Mouse (Mus musculus): ENCODE measurements around the gene Krcc1.
"Not testable (repeated sequence)": the region's sequence is repeated elsewhere in the genome, so short reads cannot be mapped to it uniquely, and the experiment has no call there.

Gene Krcc1

DNA sequence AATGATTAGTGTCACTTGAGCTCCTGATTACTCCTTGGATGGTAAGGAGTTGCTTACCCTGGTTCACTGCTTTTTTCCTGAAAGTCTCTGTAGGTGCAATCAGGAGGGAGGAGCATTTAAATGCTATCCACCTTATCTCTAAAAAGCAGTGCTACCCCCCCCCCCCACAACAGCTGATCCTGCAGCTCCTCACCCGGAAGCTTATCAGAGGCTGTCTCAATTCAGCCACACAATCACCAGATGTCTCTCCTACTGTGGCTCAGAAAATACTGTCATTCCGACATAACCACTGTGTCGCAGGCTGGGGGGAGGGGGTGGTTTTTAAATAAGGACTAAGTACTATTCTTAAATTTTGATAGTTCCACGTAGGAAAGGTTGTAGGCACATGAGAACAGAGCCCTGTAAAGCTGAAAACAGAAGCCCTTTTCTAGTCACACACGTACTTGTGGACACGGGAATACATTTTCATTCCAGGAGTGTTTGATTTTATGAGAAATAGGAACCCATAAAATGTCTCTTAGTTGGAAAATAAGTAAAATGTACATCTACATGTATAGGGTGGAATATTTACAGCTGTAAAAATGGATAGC, 11.3 kb upstream of the Krcc1 start:
- DNase-seq (ENCODE audit: extremely low read depth, insufficient read length, low spot score) = no peak

DNA sequence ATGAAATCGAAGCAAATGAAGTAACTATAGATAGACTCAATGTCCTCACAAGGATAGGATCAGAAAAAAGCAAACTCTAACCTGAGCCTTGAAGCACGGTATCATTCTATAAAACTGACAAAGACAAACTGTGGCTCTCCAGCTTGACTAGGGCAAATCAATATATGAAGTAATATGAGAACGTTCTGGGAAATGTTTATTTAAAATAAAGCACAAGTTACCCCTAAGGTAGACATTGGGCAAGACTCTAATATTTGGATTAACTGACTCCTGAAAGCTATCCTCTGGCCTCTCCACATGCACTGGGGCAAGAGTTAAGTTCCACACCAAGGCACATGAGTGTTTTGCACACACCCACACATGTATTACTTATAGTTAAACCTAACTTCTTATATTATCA, 10.4 kb upstream of the Krcc1 start:
- DNase-seq (ENCODE audit: extremely low read depth, insufficient read length, low spot score) = no peak

GRCm38 (mm10) chr6:71262142-71262833, 9.2 kb upstream of the Krcc1 start:
- DNase-seq (ENCODE audit: extremely low read depth, insufficient read length, low spot score) = no peak

GRCm38 (mm10) chr6:71267603-71268002, 3.9 kb upstream of the Krcc1 start:
- DNase-seq (ENCODE audit: extremely low read depth, insufficient read length, low spot score) = not testable (repeated sequence)

DNA sequence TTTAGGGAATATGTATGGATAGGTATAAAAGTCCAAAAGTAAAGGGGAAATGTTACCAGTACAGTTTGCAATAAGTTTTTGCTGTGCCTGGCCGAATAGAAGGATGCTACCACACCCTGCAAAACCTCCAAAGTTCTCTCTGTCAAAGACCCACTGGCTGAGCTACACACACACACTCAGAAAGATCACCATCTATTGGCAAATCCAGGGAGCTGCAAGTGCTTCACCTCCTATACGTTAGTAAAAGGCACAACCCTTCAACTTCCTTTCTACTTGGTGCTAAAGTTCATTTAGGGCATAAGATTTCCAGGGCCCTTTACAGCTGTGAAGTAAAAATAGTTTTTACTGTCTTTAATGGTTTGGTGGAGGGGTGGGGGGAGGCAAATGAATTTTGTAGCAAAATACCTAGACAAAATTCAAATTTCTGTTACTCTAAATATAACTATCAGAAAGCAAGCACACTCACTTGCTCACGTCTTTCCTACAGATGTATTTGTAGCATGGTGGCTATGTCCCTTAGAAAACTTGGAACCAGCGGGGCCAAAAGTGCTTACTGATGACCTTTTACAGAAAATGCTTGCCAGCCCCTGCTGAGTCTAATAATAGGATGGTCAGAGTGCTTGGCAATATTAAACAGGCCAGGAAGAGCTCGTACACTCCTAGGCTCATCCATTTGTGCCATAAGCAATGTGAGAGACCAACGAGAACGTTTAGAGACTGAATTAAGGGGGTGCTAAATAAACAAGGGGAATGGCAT, 2.4 kb upstream of the Krcc1 start:
- DNase-seq (ENCODE audit: extremely low read depth, insufficient read length, low spot score) = no peak

- not testable (repeated sequence) for DNase-seq (ENCODE audit: extremely low read depth, insufficient read length, low spot score)
These were observed 1.8 kb upstream of the Krcc1 start for GRCm38 (mm10) chr6:71269686-71270050.

- no peak for DNase-seq (ENCODE audit: extremely low read depth, insufficient read length, low spot score)
These were observed 998 bp upstream of the Krcc1 start for GRCm38 (mm10) chr6:71270301-71271056.

GRCm38 (mm10) chr6:71271057-71271388, 454 bp upstream of the Krcc1 start:
- no peak for DNase-seq (ENCODE audit: extremely low read depth, insufficient read length, low spot score)

DNA sequence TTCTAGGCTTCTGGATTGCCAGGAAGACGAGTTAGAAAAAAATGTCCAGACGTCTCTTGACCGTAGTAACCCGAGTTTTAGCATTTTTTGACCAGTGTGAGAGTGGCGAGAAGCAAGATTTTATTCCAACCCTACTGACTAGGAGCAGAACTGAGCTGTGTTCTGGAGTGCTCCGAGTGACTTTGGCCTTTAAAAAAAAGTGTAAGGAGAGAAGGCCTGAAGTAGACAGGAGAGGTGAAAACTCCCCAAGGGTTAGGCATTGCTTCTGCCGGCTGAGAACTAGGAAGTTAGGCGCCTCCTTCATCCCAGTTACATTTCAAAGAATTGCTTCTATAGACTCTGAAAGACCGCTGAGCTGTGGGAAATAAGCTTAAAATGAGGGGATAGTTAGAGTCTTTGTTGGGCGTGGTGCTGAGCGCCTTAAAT, 852 bp downstream of the Krcc1 start:
- no peak for DNase-seq (ENCODE audit: extremely low read depth, insufficient read length, low spot score)

- no peak for DNase-seq (ENCODE audit: extremely low read depth, insufficient read length, low spot score)
These were observed 2.2 kb downstream of the Krcc1 start for GRCm38 (mm10) chr6:71273715-71274114.

- no peak for DNase-seq (ENCODE audit: extremely low read depth, insufficient read length, low spot score)
These were observed 3.1 kb downstream of the Krcc1 start for GRCm38 (mm10) chr6:71274621-71275020.

- DNase-seq (ENCODE audit: extremely low read depth, insufficient read length, low spot score) = no peak
These were observed 7.9 kb downstream of the Krcc1 start for GRCm38 (mm10) chr6:71279418-71279817.

DNA sequence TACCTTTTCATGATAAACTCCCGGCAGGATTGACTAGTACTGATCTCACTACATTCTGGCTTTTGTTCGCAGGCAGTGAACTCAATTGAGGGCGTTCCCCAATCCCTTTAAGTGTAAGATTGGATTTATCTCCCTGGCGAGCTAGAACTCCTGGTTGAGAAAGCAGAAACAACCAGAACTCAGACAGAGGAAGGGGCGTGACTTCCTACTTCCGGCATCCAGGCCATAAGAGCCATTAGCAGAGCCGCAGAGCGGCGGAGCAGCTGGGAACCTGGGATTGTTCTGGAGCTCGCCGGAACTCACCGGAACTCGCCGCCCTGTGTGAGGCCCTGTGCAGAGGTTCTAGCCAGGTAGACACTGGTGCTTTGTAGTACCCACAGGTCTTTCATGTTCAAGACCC, 22.0 kb downstream of the Krcc1 start:
- no peak for DNase-seq (ENCODE audit: extremely low read depth, insufficient read length, low spot score)

DNA sequence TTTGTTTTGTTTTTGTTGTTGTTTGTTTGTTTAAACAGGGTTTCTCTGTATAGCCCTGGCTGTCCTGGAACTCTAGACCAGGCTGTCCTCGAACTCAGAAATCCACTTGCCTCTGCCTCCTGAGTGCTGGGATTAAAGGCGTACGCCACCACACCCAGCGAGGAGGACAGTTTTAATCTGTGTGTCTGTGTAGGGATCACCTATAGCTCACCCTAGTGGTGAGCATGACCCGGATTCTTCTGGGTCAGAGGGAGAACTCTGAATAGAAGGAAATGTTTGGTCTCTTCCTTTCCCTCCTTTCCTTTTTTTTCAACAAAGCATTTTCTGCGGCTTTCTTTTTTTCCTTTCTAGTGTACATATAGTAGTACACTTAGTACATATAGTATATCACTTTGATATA, 23.8 kb downstream of the Krcc1 start:
- DNase-seq (ENCODE audit: extremely low read depth, insufficient read length, low spot score) = no peak

GRCm38 (mm10) chr6:71298051-71298450, 26.6 kb downstream of the Krcc1 start:
- DNase-seq (ENCODE audit: extremely low read depth, insufficient read length, low spot score) = no peak

DNA sequence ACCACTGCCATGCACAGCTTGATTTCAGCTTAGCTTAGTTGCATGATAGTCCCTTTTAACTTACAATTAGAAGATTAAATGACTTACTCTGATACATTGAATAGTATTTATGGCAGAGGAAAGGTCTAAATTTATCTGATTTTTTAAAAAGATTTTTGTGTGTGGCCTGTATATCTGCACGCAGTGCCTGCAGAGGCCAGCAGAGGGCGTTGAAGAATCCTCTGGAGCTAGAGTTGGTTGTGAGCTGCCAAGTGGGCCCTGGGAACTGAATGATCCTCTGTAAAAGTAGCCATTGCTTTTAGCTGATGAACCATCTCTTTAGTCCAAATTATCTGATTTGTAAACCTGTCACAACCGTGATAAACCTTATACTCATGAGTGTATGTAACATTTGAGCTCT, 27.3 kb downstream of the Krcc1 start:
- DNase-seq (ENCODE audit: extremely low read depth, insufficient read length, low spot score) = no peak

- no peak for DNase-seq (ENCODE audit: extremely low read depth, insufficient read length, low spot score)
These were observed 30.7 kb downstream of the Krcc1 start for GRCm38 (mm10) chr6:71302097-71302731.

- DNase-seq (ENCODE audit: extremely low read depth, insufficient read length, low spot score) = no peak
These were observed 36.0 kb downstream of the Krcc1 start for GRCm38 (mm10) chr6:71307486-71307885.

DNA sequence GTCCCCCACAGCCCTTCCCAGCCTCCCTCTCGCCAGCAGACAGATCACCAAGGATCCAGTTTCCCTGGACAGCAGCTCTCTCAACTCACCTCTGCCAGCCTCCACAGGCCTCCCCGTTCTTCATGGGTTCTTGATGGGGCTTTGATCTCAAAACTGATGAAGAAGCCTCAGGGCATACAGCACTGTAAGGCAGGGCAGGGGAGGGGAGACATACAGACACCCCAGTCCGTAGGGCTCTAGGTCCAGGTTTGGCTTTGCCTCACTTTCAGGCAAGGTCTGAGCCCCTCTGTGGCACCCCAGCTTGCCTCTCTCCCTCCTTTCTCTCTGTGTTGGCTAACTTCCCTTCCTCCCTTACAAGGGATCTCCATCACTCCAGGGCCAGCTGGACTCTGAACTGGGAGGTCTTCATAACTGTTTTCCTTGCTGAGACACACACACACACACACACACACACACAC, 50.4 kb downstream of the Krcc1 start, which contains the start of gene Smyd1:
Gene Smyd1, minus strand, starts transcription at position 408 of the 458 bp plus-strand sequence.
- DNase-seq (ENCODE audit: extremely low read depth, insufficient read length, low spot score) = no peak

GRCm38 (mm10) chr6:71322491-71322921, 51.0 kb downstream of the Krcc1 start, which contains the start of gene Cd8b1:
Gene Cd8b1 (plus strand): TSS chr6:71322788.
- DNase-seq (ENCODE audit: extremely low read depth, insufficient read length, low spot score) = no peak

DNA sequence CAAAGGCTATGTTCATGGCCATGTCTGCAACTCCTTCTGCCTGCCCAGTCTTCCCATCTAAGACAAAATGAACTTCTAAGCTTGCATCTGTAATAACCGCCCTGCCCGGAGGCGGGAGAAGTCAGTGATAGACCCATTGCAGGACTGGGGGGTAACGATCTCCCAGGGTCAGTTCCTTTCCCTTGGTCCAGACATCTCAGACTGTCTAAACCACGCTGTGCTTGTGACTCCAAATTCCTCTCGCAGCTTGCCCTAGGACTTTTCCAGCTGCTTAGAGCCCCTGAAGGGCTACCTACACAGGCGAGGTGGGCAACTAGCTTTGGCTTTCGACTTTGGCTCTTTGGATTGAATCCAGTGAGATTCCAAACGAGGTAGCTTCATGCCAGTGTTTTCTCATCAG, 53.3 kb downstream of the Krcc1 start:
- DNase-seq (ENCODE audit: extremely low read depth, insufficient read length, low spot score) = no peak
